Mouse (Mus musculus) small intestine, adult 2 months (tissue): Measurements from ENCODE around the gene Cabp4. TPM values are rescaled to one million over a fixed set of nuclear protein-coding genes. Genes with fewer than 3 reads are reported as not detected.

Experiments used
- H3K27ac ChIP-seq: fragments of 200-500 bp; 2 replicates; pipeline ENCODE4 v1.5.1; 2012; ENCODE audit warnings: low read depth, low read length, control low read depth, inconsistent platforms; ENCODE audit not compliant: insufficient read depth
- H3K27me3 ChIP-seq: fragments of 200-500 bp; 2 replicates; pipeline ENCODE4 v1.6.1; 2012; ENCODE audit warnings: mild to moderate bottlenecking, moderate library complexity, low read length, inconsistent platforms; ENCODE audit not compliant: control insufficient read depth, insufficient read depth
- H3K36me3 ChIP-seq: fragments of 200-500 bp; 2 replicates; pipeline ENCODE4 v1.6.1; 2012; ENCODE audit warnings: mild to moderate bottlenecking, low read length, control low read depth, inconsistent platforms; ENCODE audit not compliant: control insufficient read depth, insufficient read depth
- H3K4me1 ChIP-seq: fragments of 200-500 bp; 2 replicates; pipeline ENCODE4 v1.6.1; 2012; ENCODE audit warnings: low read length, inconsistent platforms, mixed read lengths; ENCODE audit not compliant: control insufficient read depth, insufficient read depth, insufficient read length
- H3K4me3 ChIP-seq: fragments of 200-500 bp; 2 replicates; pipeline ENCODE4 v1.5.1; 2012; ENCODE audit warnings: low read depth, mild to moderate bottlenecking, control low read depth, inconsistent platforms, low read length, moderate library complexity
- CTCF ChIP-seq: fragments of 200-500 bp; IDR thresholded peaks from 2 replicates; pipeline ENCODE4 v1.5.1; 2012; ENCODE audit warnings: low read depth, mild to moderate bottlenecking, control low read depth, inconsistent platforms, low read length, moderate library complexity, mixed read lengths; ENCODE audit not compliant: insufficient replicate concordance, insufficient read length; ENCODE audit errors: extremely low read depth
- POLR2A ChIP-seq: fragments of 200-500 bp; IDR thresholded peaks from 2 replicates; pipeline ENCODE4 v1.6.1; 2012; ENCODE audit warnings: low read depth, mild to moderate bottlenecking, control low read depth, inconsistent platforms, low read length, moderate library complexity
- WGBS: fragments of 180-500 bp; shearing (Covaris S2); methylation state at CpG from one replicate; pipeline ENCODE4 v1.1.7; 2018; 5-methylcytosine and 5-hydroxymethylcytosine counted together
- polyA plus RNA-seq: library from polyadenylated mRNA; depleted of rRNA; stranded (reverse); fragments of >200 nt; gene quantifications from 2 replicates; pipeline ENCODE4 v1.2.3, GENCODE M21; 2012

Cabp4 gene
- polyA plus RNA-seq, 1 experiment = 0.42 TPM

GRCm38 (mm10) chr19:4093772-4094171 is 50.1 kb downstream of the Cabp4 start:
- WGBS = 29% methylated on average over 7 of the region's 7 CpGs
- H3K27ac ChIP-seq = no peak overlapping the region
- H3K4me3 ChIP-seq = no peak overlapping the region
- no peaks in the 10 kb centered on the region for H3K27me3 ChIP-seq
- H3K4me1 ChIP-seq = peaks cover 25% of the 10 kb centered on the region
- TF ChIP-seq POLR2A = no peak
- TF ChIP-seq CTCF = no peak
- H3K36me3 ChIP-seq = peaks cover 7% of the 10 kb centered on the region; the same call in 1 of the 2 replicates

- WGBS = 41% methylated on average over 3 of the region's 3 CpGs
- Histone ChIP-seq H3K4me3 (no peak overlapping the region), H3K36me3 (no peaks in the 10 kb centered on the region), H3K4me1 (peaks cover 16% of the 10 kb centered on the region), H3K27me3 (no peaks in the 10 kb centered on the region), H3K27ac (no peak overlapping the region)
- TF ChIP-seq POLR2A (no peak), CTCF (no peak)
Observed at GRCm38 (mm10) chr19:4092750-4093149, 51.1 kb downstream of the Cabp4 start.

- Histone ChIP-seq H3K4me1 (peaks cover 12% of the 10 kb centered on the region), H3K4me3 (no peak overlapping the region), H3K36me3 (no peaks in the 10 kb centered on the region), H3K27ac (no peak overlapping the region), H3K27me3 (no peaks in the 10 kb centered on the region)
- WGBS = 72% methylated on average over 2 of the region's 2 CpGs
- TF ChIP-seq CTCF (no peak), POLR2A (no peak)
Observed at GRCm38 (mm10) chr19:4091383-4091782, 52.5 kb downstream of the Cabp4 start.

DNA sequence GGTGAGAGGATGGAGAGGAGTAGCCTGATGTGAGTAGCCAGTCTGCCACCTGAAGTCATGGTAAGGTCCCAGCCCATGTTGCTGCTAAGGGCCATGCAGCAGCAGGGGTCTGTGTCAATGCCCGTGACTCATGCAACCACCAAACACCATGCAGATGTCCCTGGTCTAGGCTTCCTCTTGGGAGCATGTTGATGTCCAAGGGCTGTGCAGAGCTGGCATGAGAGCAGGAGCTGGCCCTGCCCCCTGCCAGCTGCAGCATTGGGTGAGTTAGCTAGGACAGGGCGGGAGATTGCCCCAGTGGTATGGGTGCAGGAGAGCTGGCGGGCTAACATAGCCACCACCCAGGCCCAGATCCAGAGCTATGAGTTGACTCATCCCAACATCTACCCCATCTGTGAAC is 53.4 kb downstream of the Cabp4 start:
- 90% methylated on average over 3 of the region's 3 CpGs for WGBS
- TF ChIP-seq POLR2A (no peak), CTCF (no peak)
- Histone ChIP-seq H3K27ac (no peak overlapping the region), H3K4me1 (peaks cover 10% of the 10 kb centered on the region), H3K36me3 (no peaks in the 10 kb centered on the region), H3K4me3 (no peak overlapping the region), H3K27me3 (no peaks in the 10 kb centered on the region)

DNA sequence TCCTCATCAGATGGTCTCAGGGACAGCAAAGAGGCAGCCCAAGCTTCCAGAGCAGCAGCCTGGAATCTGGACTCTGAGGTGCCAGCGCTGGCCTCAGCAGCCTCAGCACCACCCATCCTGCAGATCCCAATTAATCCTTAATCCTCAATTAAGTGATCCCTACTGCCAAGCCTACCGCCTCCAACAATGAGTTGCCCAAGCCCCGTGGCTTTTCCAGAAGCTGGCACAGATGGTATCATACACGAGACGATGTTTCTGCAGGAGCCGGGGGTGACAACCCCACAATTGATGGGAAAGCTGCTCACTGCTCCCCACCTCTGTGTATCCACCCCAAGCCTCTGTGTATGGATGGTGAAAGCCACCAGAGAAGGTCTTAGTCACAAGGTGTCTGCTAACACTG is 54.7 kb downstream of the Cabp4 start:
- WGBS = 73% methylated on average over 6 of the region's 6 CpGs

GRCm38 (mm10) chr19:4088146-4088545 is 55.7 kb downstream of the Cabp4 start:
- Histone ChIP-seq H3K27ac (no peak overlapping the region), H3K4me3 (no peak overlapping the region), H3K36me3 (no peaks in the 10 kb centered on the region), H3K4me1 (peaks cover 4% of the 10 kb centered on the region; the same call in 1 of the 2 replicates), H3K27me3 (no peaks in the 10 kb centered on the region)
- WGBS = 34% methylated on average over 5 of the region's 5 CpGs
- no peak for TF ChIP-seq POLR2A
- no peak for TF ChIP-seq CTCF

More for the DNA sequence above, 54.7 kb downstream of the Cabp4 start:
- peaks cover 8% of the 10 kb centered on the region for H3K4me1 ChIP-seq
- H3K4me3 ChIP-seq = no peak overlapping the region
- H3K36me3 ChIP-seq = no peaks in the 10 kb centered on the region
- no peak for TF ChIP-seq CTCF
- TF ChIP-seq POLR2A = no peak
- H3K27me3 ChIP-seq = no peaks in the 10 kb centered on the region
- H3K27ac ChIP-seq = no peak overlapping the region

- Histone ChIP-seq H3K27me3 (no peaks in the 10 kb centered on the region), H3K36me3 (no peaks in the 10 kb centered on the region), H3K27ac (no peak overlapping the region), H3K4me3 (no peak overlapping the region), H3K4me1 (no peaks in the 10 kb centered on the region)
- WGBS = 73% methylated on average over 5 of the region's 5 CpGs
- TF ChIP-seq CTCF (no peak), POLR2A (no peak)
Observed at GRCm38 (mm10) chr19:4087090-4087489, 56.7 kb downstream of the Cabp4 start.
